Mouse (Mus musculus): ENCODE measurements around the gene Ifitm6. TPM values are rescaled to one million over a fixed set of nuclear protein-coding genes. Genes with fewer than 3 reads are reported as not detected.

Gene Ifitm6
- polyA plus RNA-seq, 1 experiment: 0.19 TPM

GRCm38 (mm10) chr7:141030390-141030789, 12.7 kb upstream of the Ifitm6 start:
- H3K4me1 ChIP-seq (ENCODE audit: control insufficient read depth, insufficient read depth, low read length): 0 out of 2 replicates have a peak, but pooled peaks cover 2% of the 10 kb centered on the region
- no peaks in the 10 kb centered on the region for H3K27me3 ChIP-seq (ENCODE audit: control insufficient read depth, insufficient read depth, low read length)
- H3K36me3 ChIP-seq (ENCODE audit: control insufficient read depth, insufficient read depth, low read length): no peaks in the 10 kb centered on the region
- no peak overlapping the region for H3K27ac ChIP-seq (ENCODE audit: control insufficient read depth, insufficient read depth, low read depth, low read length)
- no peak overlapping the region for H3K4me3 ChIP-seq (ENCODE audit: control insufficient read depth, low read depth, low read length)
- no peak for TF ChIP-seq POLR2A (IDR thresholded peaks at IDR 0.05; ENCODE audit: control insufficient read depth, low read depth, low read length)
- TF ChIP-seq CTCF (IDR thresholded peaks at IDR 0.05; ENCODE audit: control insufficient read depth, insufficient read depth, insufficient replicate concordance, low read depth, low read length): no peak

DNA sequence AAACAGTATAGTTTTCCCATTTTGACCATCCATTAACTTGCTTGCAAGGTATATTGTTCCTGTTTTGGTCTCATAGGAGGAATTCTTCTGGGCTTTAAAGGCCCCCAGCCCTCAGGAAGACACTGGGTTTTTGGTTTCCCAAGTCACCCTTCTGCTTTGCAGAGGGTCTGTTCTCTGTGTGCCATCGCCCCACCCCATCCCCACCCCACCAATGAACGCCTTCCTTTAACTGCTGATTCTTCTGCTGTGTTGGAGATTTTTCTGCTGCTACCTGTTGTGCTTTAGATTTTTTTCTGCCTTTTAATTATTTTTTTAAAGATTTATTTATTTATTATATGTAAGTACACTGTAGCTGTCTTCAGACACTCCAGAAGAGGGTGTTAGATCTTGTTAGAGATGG, 11.1 kb upstream of the Ifitm6 start, which contains the start of gene Gm17387:
Gene Gm17387 (plus strand): TSS at position 301 of the 400 bp plus-strand sequence.
- Histone ChIP-seq H3K27me3 (ENCODE audit: control insufficient read depth, insufficient read depth, low read length) (no peaks in the 10 kb centered on the region), H3K4me1 (ENCODE audit: control insufficient read depth, insufficient read depth, low read length) (0 out of 2 replicates have a peak, but pooled peaks cover 2% of the 10 kb centered on the region), H3K4me3 (ENCODE audit: control insufficient read depth, low read depth, low read length) (no peak within 1 kb of the TSS), H3K27ac (ENCODE audit: control insufficient read depth, insufficient read depth, low read depth, low read length) (no peak within 1 kb of the TSS), H3K36me3 (ENCODE audit: control insufficient read depth, insufficient read depth, low read length) (no peaks in the 10 kb centered on the region)
- TF ChIP-seq POLR2A (IDR thresholded peaks at IDR 0.05; ENCODE audit: control insufficient read depth, low read depth, low read length) (no peak), CTCF (IDR thresholded peaks at IDR 0.05; ENCODE audit: control insufficient read depth, insufficient read depth, insufficient replicate concordance, low read depth, low read length) (no peak)

DNA sequence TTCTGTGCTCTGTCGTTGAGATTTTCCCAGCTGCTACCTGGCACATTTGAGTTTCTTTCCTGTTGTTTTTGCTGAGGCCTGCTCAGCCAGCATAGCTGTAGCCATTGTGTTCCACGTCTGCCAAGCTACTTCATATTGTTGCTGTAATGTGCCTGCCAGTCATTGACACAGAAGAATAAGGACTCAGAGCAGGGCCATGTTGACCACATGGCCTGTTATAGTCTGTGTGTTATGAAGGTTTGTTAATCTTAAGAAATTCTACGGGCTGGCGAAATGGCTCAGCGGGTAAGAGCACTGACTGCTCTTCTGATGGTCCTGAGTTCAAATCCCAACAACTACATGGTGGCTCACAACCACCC, 9.0 kb upstream of the Ifitm6 start:
- no peak overlapping the region for H3K27ac ChIP-seq (ENCODE audit: control insufficient read depth, insufficient read depth, low read depth, low read length)
- no peaks in the 10 kb centered on the region for H3K27me3 ChIP-seq (ENCODE audit: control insufficient read depth, insufficient read depth, low read length)
- TF ChIP-seq CTCF (IDR thresholded peaks at IDR 0.05; ENCODE audit: control insufficient read depth, insufficient read depth, insufficient replicate concordance, low read depth, low read length): no peak
- TF ChIP-seq POLR2A (IDR thresholded peaks at IDR 0.05; ENCODE audit: control insufficient read depth, low read depth, low read length): no peak

GRCm38 (mm10) chr7:141026097-141026739, 8.5 kb upstream of the Ifitm6 start:
- H3K4me3 ChIP-seq (ENCODE audit: control insufficient read depth, low read depth, low read length): no peak overlapping the region
- no peaks in the 10 kb centered on the region for H3K36me3 ChIP-seq (ENCODE audit: control insufficient read depth, insufficient read depth, low read length)
- no peak for TF ChIP-seq CTCF (IDR thresholded peaks at IDR 0.05; ENCODE audit: control insufficient read depth, insufficient read depth, insufficient replicate concordance, low read depth, low read length)
- no peak for TF ChIP-seq POLR2A (IDR thresholded peaks at IDR 0.05; ENCODE audit: control insufficient read depth, low read depth, low read length)
- no peaks in the 10 kb centered on the region for H3K27me3 ChIP-seq (ENCODE audit: control insufficient read depth, insufficient read depth, low read length)
- H3K27ac ChIP-seq (ENCODE audit: control insufficient read depth, insufficient read depth, low read depth, low read length): no peak overlapping the region
- H3K4me1 ChIP-seq (ENCODE audit: control insufficient read depth, insufficient read depth, low read length): no peaks in the 10 kb centered on the region

More for the DNA sequence above, 9.0 kb upstream of the Ifitm6 start:
- Histone ChIP-seq H3K4me3 (ENCODE audit: control insufficient read depth, low read depth, low read length) (no peak overlapping the region), H3K4me1 (ENCODE audit: control insufficient read depth, insufficient read depth, low read length) (no peaks in the 10 kb centered on the region), H3K36me3 (ENCODE audit: control insufficient read depth, insufficient read depth, low read length) (no peaks in the 10 kb centered on the region)

GRCm38 (mm10) chr7:141024865-141025838, 7.4 kb upstream of the Ifitm6 start:
- H3K4me1 ChIP-seq (ENCODE audit: control insufficient read depth, insufficient read depth, low read length): peaks cover 3% of the 10 kb centered on the region; the same call in 1 of the 2 replicates
- H3K36me3 ChIP-seq (ENCODE audit: control insufficient read depth, insufficient read depth, low read length): no peaks in the 10 kb centered on the region
- H3K27me3 ChIP-seq (ENCODE audit: control insufficient read depth, insufficient read depth, low read length): no peaks in the 10 kb centered on the region
- TF ChIP-seq POLR2A (IDR thresholded peaks at IDR 0.05; ENCODE audit: control insufficient read depth, low read depth, low read length) (no peak), CTCF (IDR thresholded peaks at IDR 0.05; ENCODE audit: control insufficient read depth, insufficient read depth, insufficient replicate concordance, low read depth, low read length) (no peak)
- H3K27ac ChIP-seq (ENCODE audit: control insufficient read depth, insufficient read depth, low read depth, low read length): no peak overlapping the region; the same call in 1 of the 2 replicates
- H3K4me3 ChIP-seq (ENCODE audit: control insufficient read depth, low read depth, low read length): no peak overlapping the region

DNA sequence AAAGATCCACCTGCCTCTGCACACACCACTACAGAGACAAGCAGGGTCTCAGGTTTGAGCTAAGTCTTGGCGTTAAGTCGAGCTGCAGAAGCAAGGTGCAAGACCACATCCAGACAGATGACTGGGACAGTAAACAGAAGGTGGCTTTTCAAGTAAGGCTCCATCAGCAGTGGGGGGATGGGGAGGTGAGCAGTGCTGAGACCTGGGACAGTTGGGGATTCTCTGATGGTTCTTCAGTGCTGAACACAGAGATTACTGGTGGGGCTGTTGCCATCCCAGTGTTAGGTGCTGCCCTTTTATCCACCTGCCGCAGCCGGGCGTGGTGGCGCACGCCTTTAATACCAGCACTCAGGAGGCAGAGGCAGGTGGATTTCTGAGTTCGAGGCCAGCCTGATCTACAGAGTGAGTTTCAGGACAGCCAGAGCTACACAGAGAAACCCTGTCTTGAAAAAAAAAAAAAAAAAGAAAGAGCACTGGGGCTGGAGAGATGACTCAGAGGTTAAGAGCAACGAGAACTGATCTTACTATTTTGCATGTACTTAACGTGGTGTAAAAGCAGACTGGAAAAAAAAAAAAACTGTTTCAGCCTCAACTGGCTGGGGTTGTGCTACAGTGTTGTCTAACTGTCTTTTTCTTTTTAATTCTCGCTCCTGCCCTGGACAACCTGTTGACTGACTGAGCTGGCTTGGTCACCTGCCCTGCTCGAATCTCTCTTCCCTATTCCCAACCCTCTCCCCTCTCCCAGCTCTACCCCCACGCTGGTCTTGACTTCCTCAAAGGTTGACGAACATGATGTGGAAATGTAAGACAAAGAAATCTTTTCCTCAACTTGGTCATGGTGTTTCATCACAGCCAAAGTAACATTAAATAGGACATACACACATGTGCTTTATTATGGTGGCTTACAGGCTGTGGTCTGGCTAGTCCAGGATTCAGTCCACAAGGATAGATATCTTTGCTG, 4.0 kb upstream of the Ifitm6 start:
- Histone ChIP-seq H3K27ac (ENCODE audit: control insufficient read depth, insufficient read depth, low read depth, low read length) (no peak overlapping the region), H3K4me1 (ENCODE audit: control insufficient read depth, insufficient read depth, low read length) (peaks cover 3% of the 10 kb centered on the region; the same call in 1 of the 2 replicates), H3K27me3 (ENCODE audit: control insufficient read depth, insufficient read depth, low read length) (no peaks in the 10 kb centered on the region), H3K36me3 (ENCODE audit: control insufficient read depth, insufficient read depth, low read length) (no peaks in the 10 kb centered on the region), H3K4me3 (ENCODE audit: control insufficient read depth, low read depth, low read length) (no peak overlapping the region)
- TF ChIP-seq POLR2A (IDR thresholded peaks at IDR 0.05; ENCODE audit: control insufficient read depth, low read depth, low read length): no peak
- no peak for TF ChIP-seq CTCF (IDR thresholded peaks at IDR 0.05; ENCODE audit: control insufficient read depth, insufficient read depth, insufficient replicate concordance, low read depth, low read length)

Measured in testis, adult 2 months (tissue).